Mouse (Mus musculus): ENCODE results near the gene Xpo4.
A peak's percentile ranks its signal among the peaks of the same experiment; 100 is the strongest.
"Not testable (repeated sequence)": the region's sequence is repeated elsewhere in the genome, so short reads cannot be mapped to it uniquely, and the experiment has no call there.

The Xpo4 gene

GRCm38 (mm10) chr14:57664822-57665627 is at the start of gene Xpo4:
TSS of gene Xpo4 (minus strand) at chr14:57665430.
- DNase-seq (ENCODE audit: low read depth, low spot score), result peak; percentile 91

GRCm38 (mm10) chr14:57712884-57713283 is 47.7 kb upstream of the Xpo4 start:
- DNase-seq (ENCODE audit: low read depth, low spot score), result no peak

- no peak for DNase-seq (ENCODE audit: low read depth, low spot score)
These were observed 45.8 kb upstream of the Xpo4 start for GRCm38 (mm10) chr14:57711059-57711458.

GRCm38 (mm10) chr14:57709171-57709570 is 43.9 kb upstream of the Xpo4 start:
- no peak for DNase-seq (ENCODE audit: low read depth, low spot score)

- no peak for DNase-seq (ENCODE audit: low read depth, low spot score)
These were observed 43.4 kb upstream of the Xpo4 start for GRCm38 (mm10) chr14:57708580-57708979.

GRCm38 (mm10) chr14:57707100-57707893 is 42.1 kb upstream of the Xpo4 start:
- no peak for DNase-seq (ENCODE audit: low read depth, low spot score)

- DNase-seq (ENCODE audit: low read depth, low spot score), result no peak
These were observed 41.5 kb upstream of the Xpo4 start for GRCm38 (mm10) chr14:57706760-57707099.

- DNase-seq (ENCODE audit: low read depth, low spot score), result no peak
These were observed 40.5 kb upstream of the Xpo4 start for GRCm38 (mm10) chr14:57705759-57706158.

- DNase-seq (ENCODE audit: low read depth, low spot score), result no peak
These were observed 39.8 kb upstream of the Xpo4 start for GRCm38 (mm10) chr14:57705075-57705474.

- DNase-seq (ENCODE audit: low read depth, low spot score), result no peak
These were observed 36.8 kb upstream of the Xpo4 start for GRCm38 (mm10) chr14:57701915-57702477.

- no peak for DNase-seq (ENCODE audit: low read depth, low spot score)
These were observed 34.3 kb upstream of the Xpo4 start for GRCm38 (mm10) chr14:57699461-57699970.

GRCm38 (mm10) chr14:57699016-57699415 is 33.8 kb upstream of the Xpo4 start:
- no peak for DNase-seq (ENCODE audit: low read depth, low spot score)

- DNase-seq (ENCODE audit: low read depth, low spot score), result no peak
These were observed 30.8 kb upstream of the Xpo4 start for GRCm38 (mm10) chr14:57696066-57696465.

- DNase-seq (ENCODE audit: low read depth, low spot score), result peak; percentile 23
These were observed 30.3 kb upstream of the Xpo4 start for GRCm38 (mm10) chr14:57695550-57695949.

- no peak for DNase-seq (ENCODE audit: low read depth, low spot score)
These were observed 29.0 kb upstream of the Xpo4 start for GRCm38 (mm10) chr14:57694246-57694645.

- no peak for DNase-seq (ENCODE audit: low read depth, low spot score)
These were observed 27.4 kb upstream of the Xpo4 start for GRCm38 (mm10) chr14:57692517-57693130.

GRCm38 (mm10) chr14:57691316-57691715 is 26.1 kb upstream of the Xpo4 start:
- no peak for DNase-seq (ENCODE audit: low read depth, low spot score)

- no peak for DNase-seq (ENCODE audit: low read depth, low spot score)
These were observed 25.5 kb upstream of the Xpo4 start for GRCm38 (mm10) chr14:57690681-57691080.

- not testable (repeated sequence) for DNase-seq (ENCODE audit: low read depth, low spot score)
These were observed 22.8 kb upstream of the Xpo4 start for GRCm38 (mm10) chr14:57688066-57688465.

- DNase-seq (ENCODE audit: low read depth, low spot score), result no peak
These were observed 22.2 kb upstream of the Xpo4 start for GRCm38 (mm10) chr14:57687441-57687840.

- DNase-seq (ENCODE audit: low read depth, low spot score), result no peak
These were observed 21.4 kb upstream of the Xpo4 start for GRCm38 (mm10) chr14:57686647-57687046.

- peak; percentile 69 for DNase-seq (ENCODE audit: low read depth, low spot score)
These were observed 19.3 kb upstream of the Xpo4 start for GRCm38 (mm10) chr14:57684579-57684978.
